Mouse (Mus musculus) liver, postnatal 0 days (tissue): ENCODE measurements around the gene Mgat1. TPM values are rescaled to one million over a fixed set of nuclear protein-coding genes. Genes with fewer than 3 reads are reported as not detected.
"Not testable (repeated sequence)": the region's sequence is repeated elsewhere in the genome, so short reads cannot be mapped to it uniquely, and the experiment has no call there.

ENCODE experiments used
- ATAC-seq: fragments of 200-750 bp; cut with Nextera tagmentation; 2 replicates; pipeline ENCODE4 v1.8.0; 2017; ENCODE audit warnings: mild to moderate bottlenecking, moderate library complexity
- DNase-seq: peaks from one replicate; pipeline ENCODE4 v3.0.0-alpha.2; 2016
- H3K27ac ChIP-seq: fragments of 300-500 bp; sonication (generic); 2 replicates; pipeline ENCODE4 v1.5.1; 2014; ENCODE audit warnings: antibody characterized with exemption, moderate library complexity, mild to moderate bottlenecking, low read depth
- H3K27me3 ChIP-seq: fragments of 300-500 bp; sonication (generic); 2 replicates; pipeline ENCODE4 v1.6.1; 2014; ENCODE audit warnings: low read length, control low read depth, mixed read lengths; ENCODE audit not compliant: insufficient read depth
- H3K36me3 ChIP-seq: fragments of 300-500 bp; sonication (generic); replicated peaks from 2 replicates; pipeline ENCODE4 v1.6.1; 2014; ENCODE audit warnings: mild to moderate bottlenecking, control low read depth, low read length, moderate library complexity, mixed read lengths; ENCODE audit not compliant: insufficient read depth
- H3K4me1 ChIP-seq: fragments of 300-500 bp; sonication (generic); 2 replicates; pipeline ENCODE4 v1.6.1; 2014; ENCODE audit warnings: antibody characterized with exemption, mild to moderate bottlenecking, control low read depth; ENCODE audit not compliant: insufficient read depth
- H3K4me2 ChIP-seq: fragments of 300-500 bp; sonication (generic); 2 replicates; pipeline ENCODE4 v1.6.1; 2014; ENCODE audit warnings: low read depth, mild to moderate bottlenecking, low read length, moderate library complexity, mixed read lengths
- H3K4me3 ChIP-seq: fragments of 300-500 bp; sonication (generic); 2 replicates; pipeline ENCODE4 v1.5.1; 2014; ENCODE audit warnings: low read depth, low read length
- H3K9ac ChIP-seq: fragments of 300-500 bp; sonication (generic); replicated peaks from 2 replicates; pipeline ENCODE4 v1.6.1; 2014; ENCODE audit warnings: mild to moderate bottlenecking, moderate library complexity
- H3K9me3 ChIP-seq: fragments of 300-500 bp; sonication (generic); 2 replicates; pipeline ENCODE4 v1.6.1; 2016; ENCODE audit warnings: mild to moderate bottlenecking, control low read depth, low read length, mixed read lengths
- CTCF ChIP-seq: sonication (generic); IDR thresholded peaks from 2 replicates; pipeline ENCODE4 v1.5.1; 2016; ENCODE audit warnings: antibody characterized with exemption, low read depth
- EP300 ChIP-seq: IDR thresholded peaks from 2 replicates; pipeline ENCODE4 v1.6.1; 2016; ENCODE audit warnings: antibody characterized with exemption, low read depth, mild to moderate bottlenecking
- WGBS: fragments of 180-500 bp; shearing (Covaris S2); extraction: QIAGEN DNeasy Blood & Tissue Kit; methylation state at CpG from one replicate; pipeline ENCODE4 v1.1.7; 2014; ENCODE audit not compliant: insufficient replicate concordance; 5-methylcytosine and 5-hydroxymethylcytosine counted together
- polyA plus RNA-seq: library from polyadenylated mRNA; unstranded; fragments of >200 nt; fragmentation: Nextera tagmentation; extraction: Ambion mirVana; gene quantifications from 2 replicates; pipeline ENCODE4 v1.2.1, GENCODE M21; 2015

The Mgat1 gene
- polyA plus RNA-seq, 1 experiment from 2014 or later = 56.3 TPM

DNA sequence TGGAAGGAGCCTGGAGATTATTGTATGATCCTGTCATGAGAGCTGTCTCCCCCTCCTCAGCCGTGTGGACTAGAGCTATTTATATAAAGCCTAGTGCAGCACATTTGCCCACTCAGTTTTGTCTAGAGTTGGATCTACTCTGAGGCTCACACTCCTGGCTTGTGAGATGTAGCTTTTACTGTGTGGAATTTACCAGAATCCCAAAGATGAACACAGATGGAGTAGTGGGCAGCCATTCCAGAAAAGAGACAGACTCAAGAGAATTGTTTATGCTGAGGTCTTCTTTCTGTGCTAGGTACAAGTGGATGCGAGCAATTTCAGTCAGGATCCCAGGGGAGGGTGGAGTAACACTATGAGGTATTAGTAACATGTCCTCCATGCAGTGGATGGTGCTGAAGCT, 43.3 kb downstream of the Mgat1 start:
- H3K27me3 ChIP-seq = no peaks in the 10 kb centered on the region
- TF ChIP-seq EP300 (no peak), CTCF (no peak)
- no peaks in the 10 kb centered on the region for H3K9me3 ChIP-seq
- no peak overlapping the region for H3K4me3 ChIP-seq
- no peak for DNase-seq
- H3K27ac ChIP-seq = no peak overlapping the region
- WGBS = 66% methylated on average over 2 of the region's 2 CpGs
- ATAC-seq = no peak
- no peak overlapping the region for H3K9ac ChIP-seq
- no peaks in the 10 kb centered on the region for H3K4me1 ChIP-seq
- H3K4me2 ChIP-seq = no peak overlapping the region
- no peaks in the 10 kb centered on the region for H3K36me3 ChIP-seq

DNA sequence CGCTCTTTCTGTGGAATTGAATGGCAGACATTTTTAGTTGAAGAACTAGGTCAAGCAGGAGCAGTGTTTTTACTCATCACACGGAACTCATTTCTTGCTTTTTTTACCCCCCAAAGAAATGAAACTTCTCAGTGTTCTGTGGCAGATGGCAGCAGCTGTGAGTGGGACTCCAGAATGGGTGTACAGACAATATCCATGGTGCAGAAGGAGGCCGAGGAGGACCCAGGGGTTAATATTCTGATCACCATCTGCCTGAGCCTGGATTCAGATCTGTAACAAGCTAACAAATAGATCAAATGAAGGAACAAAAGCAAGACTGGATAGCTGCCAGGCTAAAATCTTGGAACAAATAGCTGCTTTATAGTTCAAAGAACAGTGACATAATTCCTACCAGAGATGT, 48.8 kb downstream of the Mgat1 start:
- Histone ChIP-seq H3K36me3 (no peaks in the 10 kb centered on the region), H3K4me2 (no peak overlapping the region), H3K4me3 (no peak overlapping the region), H3K4me1 (no peaks in the 10 kb centered on the region), H3K9ac (no peak overlapping the region), H3K27ac (no peak overlapping the region), H3K9me3 (no peaks in the 10 kb centered on the region), H3K27me3 (no peaks in the 10 kb centered on the region)
- DNase-seq (no peak), ATAC-seq (no peak)
- 69% methylated on average over 3 of the region's 3 CpGs for WGBS
- no peak for TF ChIP-seq EP300
- TF ChIP-seq CTCF = no peak

DNA sequence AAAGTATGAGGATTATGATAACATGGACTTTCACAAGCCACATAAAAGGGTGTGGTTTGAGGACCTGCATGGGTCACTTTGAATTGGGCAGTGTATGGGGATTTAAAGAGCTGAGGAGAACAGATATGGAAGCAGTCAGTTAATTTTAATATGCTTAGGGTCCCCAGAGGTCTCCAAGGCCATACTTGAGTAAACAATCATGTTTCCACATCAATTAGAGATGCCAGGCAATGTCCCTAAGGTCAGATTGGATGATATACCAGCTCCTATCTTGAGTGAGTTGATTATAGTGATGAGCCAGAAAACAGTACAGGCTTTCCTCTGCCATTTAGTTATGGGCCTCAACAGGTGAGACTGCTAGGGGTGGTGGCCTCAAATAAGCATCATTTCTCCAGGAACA, 60.5 kb downstream of the Mgat1 start, which contains the start of gene Olfr10:
Gene Olfr10, plus strand, starts transcription at position 301 of the 400 bp plus-strand sequence.
- no peaks in the 10 kb centered on the region for H3K4me1 ChIP-seq
- DNase-seq = no peak
- no peaks in the 10 kb centered on the region for H3K27me3 ChIP-seq
- no peak within 1 kb of the TSS for H3K4me3 ChIP-seq
- no peak within 1 kb of the TSS for H3K27ac ChIP-seq
- H3K36me3 ChIP-seq = no peaks in the 10 kb centered on the region
- no peak within 1 kb of the TSS for H3K4me2 ChIP-seq
- H3K9ac ChIP-seq = no peak within 1 kb of the TSS
- no peak for ATAC-seq
- TF ChIP-seq EP300 (no peak), CTCF (no peak)
- no peaks in the 10 kb centered on the region for H3K9me3 ChIP-seq

DNA sequence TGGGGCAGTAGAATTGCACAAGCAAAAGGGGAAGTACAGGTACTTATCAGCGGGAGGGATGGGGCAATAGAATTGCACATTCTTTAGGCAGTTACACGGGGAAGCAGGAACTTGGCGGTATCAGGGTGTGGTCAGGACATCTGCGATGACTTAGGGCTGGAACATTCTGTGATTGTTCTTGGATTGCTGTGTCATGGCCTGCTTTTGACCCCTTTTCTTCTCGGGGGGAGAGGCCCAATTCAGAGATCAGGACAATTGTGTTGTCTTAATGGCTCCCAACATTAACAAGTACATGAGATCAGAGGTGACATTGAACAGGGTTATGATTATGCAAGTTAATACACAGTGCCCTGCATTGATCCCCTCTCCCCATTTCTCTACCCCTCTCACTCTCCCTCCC, 64.6 kb downstream of the Mgat1 start:
- not testable (repeated sequence) for H3K27ac ChIP-seq, H3K4me2 ChIP-seq, H3K4me3 ChIP-seq, H3K36me3 ChIP-seq, ATAC-seq, DNase-seq, H3K9ac ChIP-seq, H3K27me3 ChIP-seq, H3K4me1 ChIP-seq, H3K9me3 ChIP-seq
- 54% methylated on average over 5 of the region's 5 CpGs for WGBS

Other genes starting within 250 kb of the Mgat1 start
- gene 9930111J21Rik2, start 192.9 kb upstream of the Mgat1 start, polyA plus RNA-seq = 1.2 and 1.4 TPM in 2 replicates
- gene Tgtp2, start 180.0 kb upstream of the Mgat1 start, polyA plus RNA-seq = 5.1 and 7.1 TPM in 2 replicates
- 29.7 and 29.8 TPM in 2 replicates for gene Ifi47, start 167.6 kb upstream of the Mgat1 start, polyA plus RNA-seq
- gene Olfr1396, start 129.3 kb upstream of the Mgat1 start, polyA plus RNA-seq = not detected in 2 replicates
- not detected in 2 replicates for gene Olfr1395, start 101.9 kb upstream of the Mgat1 start, polyA plus RNA-seq
- gene Olfr1394, start 89.8 kb upstream of the Mgat1 start, polyA plus RNA-seq = not detected in 2 replicates
- 1.6 and 1.9 TPM in 2 replicates for gene Btnl9, start 57.0 kb upstream of the Mgat1 start, polyA plus RNA-seq
- gene Zfp62, start 40.9 kb upstream of the Mgat1 start, polyA plus RNA-seq = 8.6 and 8.8 TPM in 2 replicates
- 0.05 and 0.07 TPM in 2 replicates for gene Olfr1393, start 34.1 kb downstream of the Mgat1 start, polyA plus RNA-seq
- not detected in 2 replicates for gene Olfr1392, start 41.1 kb downstream of the Mgat1 start, polyA plus RNA-seq
- gene Olfr10, start 60.5 kb downstream of the Mgat1 start, polyA plus RNA-seq = not detected in 2 replicates
- gene Olfr1391, start 78.6 kb downstream of the Mgat1 start, polyA plus RNA-seq = not detected in 2 replicates
- not detected in 2 replicates for gene Olfr1390, start 91.0 kb downstream of the Mgat1 start, polyA plus RNA-seq
- not detected in 2 replicates for gene Olfr1389, start 178.9 kb downstream of the Mgat1 start, polyA plus RNA-seq
- not detected in 2 replicates for gene Olfr1388, start 192.4 kb downstream of the Mgat1 start, polyA plus RNA-seq
- gene Olfr1387, start 211.2 kb downstream of the Mgat1 start, polyA plus RNA-seq = not detected in 2 replicates
- gene Olfr1386, start 220.9 kb downstream of the Mgat1 start, polyA plus RNA-seq = not detected in 2 replicates
- not detected in 2 replicates for gene Olfr1385, start 244.9 kb downstream of the Mgat1 start, polyA plus RNA-seq